Mouse (Mus musculus) gastrocnemius, postnatal 14 days (tissue): ENCODE measurements around the gene Rbm28. TPM values are rescaled to one million over a fixed set of nuclear protein-coding genes. Genes with fewer than 3 reads are reported as not detected.
"Not testable (repeated sequence)": the region's sequence is repeated elsewhere in the genome, so short reads cannot be mapped to it uniquely, and the experiment has no call there.

Experiments used
- DNase-seq: peaks from one replicate; pipeline ENCODE4 v3.0.0; 2021; ENCODE audit warnings: mixed read lengths
- intact Hi-C: fragments of 180-260 bp; cut with DNase I; formaldehyde crosslinking; loops from one replicate; pipeline ENCODE4 v1.15.1; 2025; ENCODE audit warnings: low total_unique reads
- total RNA-seq, 2 experiments: library from RNA; stranded (reverse); gene quantifications; 2 replicates each; pipeline ENCODE4 v1.2.3; 2021

The Rbm28 gene
- total RNA-seq, 2 experiments from 2014 or later: 13.6 to 13.8 TPM

DNA sequence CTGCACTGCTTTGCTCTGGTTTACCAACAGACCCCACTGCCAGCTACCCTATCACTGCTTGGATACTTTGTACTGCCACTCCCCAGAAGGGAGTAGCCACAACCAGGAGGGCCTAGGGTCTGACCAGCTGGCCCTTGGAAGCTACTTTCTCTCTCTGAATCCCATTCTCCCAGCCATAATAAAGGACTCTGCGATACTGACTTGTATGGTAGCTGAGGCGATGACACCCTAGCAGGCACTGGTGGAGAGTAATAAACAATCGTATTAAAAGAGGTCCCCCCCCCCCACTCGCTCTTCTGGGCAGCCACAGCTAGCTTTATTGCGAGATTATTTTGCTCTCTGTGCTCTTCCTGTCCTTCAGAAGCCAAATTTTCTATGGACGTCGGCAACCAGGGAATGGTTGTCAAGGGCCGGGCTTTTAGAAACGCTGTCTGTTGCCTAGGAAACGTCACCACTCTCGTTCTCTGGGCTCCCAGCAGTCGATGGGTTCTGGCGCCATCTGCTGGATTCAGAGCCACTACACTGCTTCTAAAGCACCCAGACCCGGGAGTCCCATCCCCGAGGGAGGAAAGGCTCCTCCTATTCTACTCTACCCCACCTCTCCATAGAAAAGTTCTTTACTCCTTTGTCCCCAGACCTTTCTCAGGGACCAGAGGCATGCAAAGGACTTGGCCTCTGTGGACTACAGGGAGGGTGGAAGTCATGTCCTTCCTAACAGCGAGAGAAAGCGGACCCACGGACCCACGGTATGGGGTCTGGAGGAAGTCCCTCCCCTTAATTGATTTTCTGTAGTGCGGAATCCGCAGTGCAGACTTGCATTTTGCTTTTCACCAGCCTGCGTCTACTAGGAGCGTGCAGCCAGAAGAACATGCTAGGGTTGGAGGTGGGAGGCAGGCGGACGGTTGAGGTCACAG is 33.8 kb upstream of the Rbm28 start:
- intact Hi-C loops: loop anchor here (2.0 kb wide), 1 partner anchor 28 kb away; no protein-coding TSS in a partner anchor
- peak; percentile 88 for DNase-seq

DNA sequence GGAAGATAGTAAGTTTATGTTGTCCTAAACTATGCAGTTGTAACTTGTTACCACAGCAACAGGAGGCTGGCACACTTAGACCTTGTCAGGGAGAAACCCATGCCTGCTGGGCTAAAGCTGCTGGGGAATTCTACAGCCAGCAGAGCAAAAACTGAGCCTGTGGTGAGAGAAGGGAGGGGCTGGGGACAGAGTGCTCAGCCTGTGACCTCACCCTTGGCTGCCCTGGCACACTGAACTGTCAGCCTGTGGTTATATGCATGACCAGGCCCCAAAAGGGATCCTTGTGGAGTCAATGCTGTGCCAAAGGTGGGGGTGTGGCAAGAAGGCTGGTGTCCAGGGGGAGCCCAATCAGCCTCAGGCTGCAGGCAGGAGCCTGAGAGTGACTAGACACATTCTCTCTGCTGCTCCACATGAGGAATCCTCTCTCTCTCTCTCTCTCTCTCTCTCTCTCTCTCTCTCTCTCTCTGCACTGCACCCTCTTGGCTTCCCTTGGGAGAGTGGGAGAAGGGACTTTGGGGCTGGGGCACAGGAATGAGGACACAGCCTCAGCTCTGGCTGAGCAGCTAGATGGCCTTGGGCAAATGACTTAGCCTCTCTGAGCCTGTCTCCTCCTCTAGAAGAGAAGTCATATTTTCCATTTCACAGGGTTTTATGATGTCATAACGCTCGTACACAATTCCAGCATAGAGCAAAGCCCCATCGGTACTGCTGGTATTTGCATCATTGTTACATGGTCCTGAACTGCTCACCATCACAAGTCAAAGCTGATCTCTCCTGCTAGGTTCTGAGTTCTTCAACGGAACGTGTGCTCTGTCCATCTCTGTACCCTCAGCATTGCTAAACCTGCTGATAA is 31.3 kb upstream of the Rbm28 start:
- DNase-seq: peak; percentile 64
- intact Hi-C loops: no loop called here

GRCm38 (mm10) chr6:29195146-29195545 is 30.3 kb upstream of the Rbm28 start:
- intact Hi-C loops: no loop called here
- DNase-seq: no peak

DNA sequence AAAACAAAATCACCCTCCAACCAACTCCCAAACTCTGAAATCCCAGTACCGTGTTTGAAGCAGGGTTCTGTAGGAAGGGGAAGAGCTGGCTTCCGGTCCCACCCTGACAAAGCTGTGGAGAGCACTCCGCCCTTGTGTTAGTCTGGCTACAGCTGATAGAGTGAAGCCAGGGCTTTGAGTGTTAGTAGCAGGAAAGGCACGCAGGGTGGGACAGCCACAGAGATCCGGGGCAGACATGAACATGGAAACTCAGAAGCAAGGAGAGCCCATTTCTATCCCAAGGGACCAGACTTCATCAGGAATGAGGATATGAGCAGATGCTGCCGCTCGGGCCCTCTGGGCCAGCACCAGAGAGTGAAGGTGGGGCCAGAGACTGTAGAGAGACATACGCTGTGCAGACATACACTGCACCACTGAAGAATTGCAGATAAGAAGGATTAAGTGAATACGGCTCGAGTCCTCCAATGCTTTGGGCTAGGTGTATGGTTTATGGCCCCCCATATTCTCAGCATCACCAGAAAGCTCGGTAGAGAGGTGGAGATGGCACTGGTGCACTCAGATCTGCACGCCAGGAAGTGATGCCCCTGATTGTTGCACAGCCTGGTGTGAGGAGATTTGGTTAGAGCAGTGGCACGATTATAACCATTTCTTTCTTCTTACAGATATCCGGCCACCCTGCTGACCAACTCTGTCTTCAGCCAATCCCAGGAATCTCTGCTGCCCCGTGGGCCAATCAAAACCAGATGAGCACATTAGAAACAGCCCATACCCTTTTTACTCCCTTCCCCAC is 29.4 kb upstream of the Rbm28 start:
- DNase-seq: no peak
- intact Hi-C loops: no loop called here

- intact Hi-C loops: no loop called here
- no peak for DNase-seq
Observed at GRCm38 (mm10) chr6:29187936-29188335, 23.1 kb upstream of the Rbm28 start.

- no peak for DNase-seq
- intact Hi-C loops: no loop called here
Observed at GRCm38 (mm10) chr6:29179843-29180242, 15.0 kb upstream of the Rbm28 start.

- intact Hi-C loops: no loop called here
- DNase-seq: peak; percentile 71
Observed at GRCm38 (mm10) chr6:29178888-29179658, 14.3 kb upstream of the Rbm28 start, which contains the start of gene Prrt4. TSS of gene Prrt4 (minus strand) at chr6:29179584.

GRCm38 (mm10) chr6:29177901-29178879 is 13.4 kb upstream of the Rbm28 start:
- no peak for DNase-seq
- intact Hi-C loops: no loop called here

GRCm38 (mm10) chr6:29175113-29175512 is 10.3 kb upstream of the Rbm28 start:
- DNase-seq: no peak
- intact Hi-C loops: no loop called here

DNA sequence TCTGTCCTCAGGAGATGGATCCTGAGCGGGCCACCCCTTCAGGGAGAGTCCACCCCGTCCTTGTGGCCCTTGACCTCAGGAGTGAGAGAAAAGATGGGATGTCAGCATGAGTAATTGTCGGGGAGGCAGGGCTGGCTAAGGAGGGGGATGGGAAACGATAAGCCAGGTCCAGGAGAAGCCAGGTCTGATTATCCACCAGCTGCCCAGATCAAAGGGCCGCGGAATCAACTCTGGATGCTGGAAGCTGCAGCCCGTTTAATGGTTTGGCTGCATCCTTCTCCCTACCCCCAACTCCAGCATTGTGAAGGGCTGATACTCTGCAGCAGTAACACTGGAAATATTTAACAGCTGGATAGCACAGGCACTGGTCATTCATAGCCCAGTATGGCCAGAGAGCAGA is 9.6 kb upstream of the Rbm28 start:
- DNase-seq: no peak
- intact Hi-C loops: no loop called here

GRCm38 (mm10) chr6:29170952-29171388 is 6.2 kb upstream of the Rbm28 start:
- DNase-seq: peak; percentile 79
- intact Hi-C loops: loop anchor here (2.0 kb wide), 1 partner anchor 28 kb away; no protein-coding TSS in a partner anchor

DNA sequence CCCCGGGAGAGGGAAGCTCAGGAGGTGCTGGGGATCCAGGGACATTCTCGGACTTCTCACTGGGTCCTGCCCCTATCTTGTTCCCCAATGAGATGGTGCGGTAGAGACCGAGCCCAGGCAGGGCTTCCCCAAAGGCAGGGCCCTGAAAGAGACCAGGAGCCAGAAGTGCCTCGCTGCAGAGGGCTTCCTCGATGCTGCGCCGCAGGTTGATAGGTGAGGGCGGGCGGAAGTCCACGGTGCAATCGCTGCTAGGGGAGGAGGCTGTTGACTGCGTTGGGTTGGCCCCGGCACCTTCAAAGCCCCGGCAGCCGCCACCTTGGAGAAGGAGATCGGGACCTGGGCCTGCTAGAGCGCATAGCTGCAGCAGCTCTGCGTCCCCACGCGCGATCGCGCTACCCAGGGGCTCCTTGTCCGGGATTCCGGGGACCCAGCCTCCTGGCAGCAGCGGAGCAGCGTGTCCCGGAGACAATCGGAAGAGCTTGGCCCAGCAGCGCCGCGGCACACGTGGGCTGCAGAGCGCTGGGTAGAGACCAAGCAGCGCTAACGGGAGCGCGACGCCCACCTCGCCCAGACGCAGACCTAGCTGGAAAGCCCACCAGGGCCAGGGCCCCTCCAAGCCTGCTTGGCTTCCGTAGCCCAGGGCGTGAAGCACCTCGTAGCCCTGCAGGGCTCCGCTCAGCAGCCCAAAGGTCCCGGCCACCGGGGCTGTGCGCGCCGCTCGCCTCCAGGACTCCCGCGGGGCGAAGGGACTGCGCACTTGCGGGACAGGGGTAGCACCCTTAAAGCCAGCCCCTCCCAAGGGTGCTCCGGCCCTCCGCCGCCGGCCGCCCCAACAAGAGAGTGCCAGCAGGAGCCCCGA is 5.5 kb upstream of the Rbm28 start:
- intact Hi-C loops: loop anchor here (2.0 kb wide), 1 partner anchor 29 kb away; no protein-coding TSS in a partner anchor
- DNase-seq: no peak

GRCm38 (mm10) chr6:29169675-29170062 is 4.9 kb upstream of the Rbm28 start:
- intact Hi-C loops: loop anchor here (2.0 to 10.0 kb wide), 2 partner anchors 29 to 105 kb away; partner anchors contain the start of genes Fam71f2 and Hilpda
- DNase-seq: no peak

GRCm38 (mm10) chr6:29168871-29169270 is 4.1 kb upstream of the Rbm28 start:
- DNase-seq: no peak
- intact Hi-C loops: loop anchor here (10.0 kb wide), 1 partner anchor 106 kb away; the partner anchor contains the start of genes Fam71f2 and Hilpda

DNA sequence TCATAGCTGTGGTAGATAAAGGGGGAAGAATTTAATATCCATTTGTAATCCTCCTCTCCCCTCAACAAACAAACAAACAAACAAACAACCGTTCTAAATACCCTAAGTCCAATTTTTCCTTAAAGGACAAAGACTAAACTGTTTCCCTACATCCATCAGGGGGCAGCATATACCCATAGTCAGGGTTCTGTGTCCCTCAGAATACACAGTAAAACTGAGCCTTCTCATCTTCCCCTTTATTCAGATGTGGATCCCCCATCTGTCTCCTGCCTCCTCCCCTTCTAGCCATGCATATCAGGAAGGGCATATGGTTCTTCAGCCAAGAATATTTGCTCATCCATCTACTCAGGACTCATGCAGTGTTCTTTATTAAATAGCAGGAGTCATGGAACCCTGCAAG is 1.4 kb upstream of the Rbm28 start:
- intact Hi-C loops: loop anchor here (10.0 kb wide), 1 partner anchor 109 kb away; the partner anchor contains the start of genes Fam71f2 and Hilpda
- DNase-seq: no peak

GRCm38 (mm10) chr6:29161291-29161690 is 3.5 kb downstream of the Rbm28 start:
- not testable (repeated sequence) for DNase-seq
- intact Hi-C loops: loop anchor here (10.0 kb wide), 1 partner anchor 114 kb away; the partner anchor contains the start of genes Fam71f2 and Hilpda
